Mouse (Mus musculus) ES-E14 (cell line): ENCODE measurements around the gene Pidd1.

Experiments
- HCFC1 ChIP-seq: IDR thresholded peaks from 2 replicates; pipeline ENCODE4 v1.6.1; 2012; ENCODE audit warnings: low read length, inconsistent platforms, borderline replicate concordance; ENCODE audit not compliant: insufficient read depth
- MAFK ChIP-seq: IDR thresholded peaks from 2 replicates; pipeline ENCODE4 v1.6.1; 2014; ENCODE audit warnings: mild to moderate bottlenecking, low read depth, low read length, inconsistent platforms; ENCODE audit not compliant: insufficient read depth
- ZC3H11A ChIP-seq: IDR thresholded peaks from 2 replicates; pipeline ENCODE4 v1.6.1; 2012; ENCODE audit warnings: low read depth, mild to moderate bottlenecking, inconsistent platforms, low read length, borderline replicate concordance
- ZNF384 ChIP-seq: IDR thresholded peaks from 2 replicates; pipeline ENCODE4 v1.6.1; 2012; ENCODE audit warnings: low read depth, low read length, inconsistent platforms

GRCm38 (mm10) chr7:141438201-141438968 is 5.4 kb downstream of the Pidd1 start:
- TF ChIP-seq ZNF384: no peak
- TF ChIP-seq ZC3H11A: no peak
- TF ChIP-seq MAFK: no peak
- no peak for TF ChIP-seq HCFC1
